ENCODE assay signal across 8 mouse cellular contexts in the genomic region with DNA sequence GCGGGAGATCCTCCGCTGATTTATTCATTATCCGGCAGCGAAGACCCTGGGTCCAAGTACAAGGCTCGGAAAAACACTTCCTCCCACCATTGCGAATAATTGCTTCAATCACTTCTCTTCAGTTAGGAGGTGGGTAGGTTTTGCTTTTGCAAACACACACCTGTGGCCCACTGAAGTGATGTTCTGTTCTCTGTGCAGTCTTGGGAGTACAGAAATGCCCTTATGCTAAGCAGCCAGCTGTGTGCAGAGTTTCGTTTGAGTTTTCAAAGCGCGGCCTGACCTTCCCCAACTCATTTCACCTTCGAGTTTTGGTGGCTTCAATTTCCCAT. TPM values are rescaled to one million over a fixed set of nuclear protein-coding genes. Genes with fewer than 3 reads are reported as not detected.
DNase-seq lines count a peak whose midpoint lies in the region; ATAC-seq lines count a peak whose summit lies in the region.

No protein-coding gene starts in this region.

- H3K4me2 ChIP-seq in heart, embryonic 14.5 days (ENCODE audit: low read length), result peak overlapping the region; percentile 88
- H3K4me2 ChIP-seq in liver, embryonic 16.5 days (ENCODE audit: low read depth, low read length), result peak overlapping the region; percentile 77

- 5% methylated on average over 10 of the region's 10 CpGs for WGBS in heart, embryonic 14.5 days
- WGBS in hindbrain, embryonic 10.5 days, result 4% methylated on average over 10 of the region's 10 CpGs
- 6% methylated on average over 10 of the region's 10 CpGs for WGBS in liver, embryonic 16.5 days (ENCODE audit: insufficient replicate concordance)

- H3K27me3 ChIP-seq in heart, embryonic 14.5 days (ENCODE audit: control insufficient read depth, insufficient read depth, low read length), result no peaks in the 10 kb centered on the region
- H3K27me3 ChIP-seq in hindbrain, embryonic 10.5 days (ENCODE audit: insufficient read depth, poor library complexity, severe bottlenecking), result peaks cover 58% of the 10 kb centered on the region
- H3K27me3 ChIP-seq in liver, embryonic 16.5 days (ENCODE audit: control insufficient read depth, insufficient read depth, low read depth, low read length), result peaks cover 31% of the 10 kb centered on the region

- H3K4me3 ChIP-seq in heart, embryonic 14.5 days (ENCODE audit: control insufficient read depth in 1 of 2, insufficient read depth in 1 of 2, low read depth in 1 of 2, low read length in 2 of 2), result peak overlapping the region; percentile 65 to 87
- peak overlapping the region; percentile 74 for H3K4me3 ChIP-seq in hindbrain, embryonic 10.5 days
- peak overlapping the region; percentile 69 for H3K4me3 ChIP-seq in liver, embryonic 16.5 days (ENCODE audit: low read depth, low read length)

- no peak for ATAC-seq in heart, embryonic 14.5 days (ENCODE audit: insufficient number of reproducible peaks, insufficient read depth, low FRiP score, low read depth)
- ATAC-seq in liver, embryonic 16.5 days (ENCODE audit: low read depth), result no peak

- H3K4me1 ChIP-seq in heart, embryonic 14.5 days (ENCODE audit: control insufficient read depth in 2 of 2, insufficient read depth in 2 of 2, low read length in 2 of 2), result peaks cover 15 to 43% of the 10 kb centered on the region in 2 experiments
- H3K4me1 ChIP-seq in hindbrain, embryonic 10.5 days (replicated peaks), result peaks cover 38% of the 10 kb centered on the region
- peaks cover 11% of the 10 kb centered on the region for H3K4me1 ChIP-seq in liver, embryonic 16.5 days (ENCODE audit: control insufficient read depth, low read depth, low read length)

- no peaks in the 10 kb centered on the region for H3K36me3 ChIP-seq in heart, embryonic 14.5 days (ENCODE audit: control insufficient read depth, insufficient read depth, low read length)
- no peaks in the 10 kb centered on the region for H3K36me3 ChIP-seq in hindbrain, embryonic 10.5 days
- no peaks in the 10 kb centered on the region for H3K36me3 ChIP-seq in liver, embryonic 16.5 days (ENCODE audit: control insufficient read depth, insufficient read depth)

- no peaks in the 10 kb centered on the region for H3K9me3 ChIP-seq in heart, embryonic 14.5 days (ENCODE audit: control insufficient read depth, low read length)
- no peaks in the 10 kb centered on the region for H3K9me3 ChIP-seq in hindbrain, embryonic 10.5 days
- no peaks in the 10 kb centered on the region for H3K9me3 ChIP-seq in liver, embryonic 16.5 days (replicated peaks; ENCODE audit: control insufficient read depth, low read length)

- no peak for DNase-seq in heart, postnatal 4 days
- peak; percentile 23 for DNase-seq in adrenal gland, postnatal 14 days
- DNase-seq in hindbrain, embryonic 10.5 days (ENCODE audit: low spot score), result peak; percentile 37
- peak; percentile 36 for DNase-seq in thymus, postnatal 0 days (ENCODE audit: low spot score)
- no peak for DNase-seq in cerebellum, adult 8-10 months
- no peak for DNase-seq in c-Kit-positive CD71-positive TER-119-positive erythroid progenitor cells, embryonic 14.5 days (ENCODE audit: low spot score)

- peak overlapping the region; percentile 82 for H3K9ac ChIP-seq in heart, embryonic 14.5 days (ENCODE audit: low read length)
- no peak overlapping the region; the same call in 1 of the 2 replicates for H3K9ac ChIP-seq in liver, embryonic 16.5 days (ENCODE audit: low read depth, low read length)

- H3K27ac ChIP-seq in heart, embryonic 14.5 days (replicated peaks in 1 of 2; ENCODE audit: control insufficient read depth in 1 of 2, insufficient read depth in 1 of 2, low read depth in 2 of 2, low read length in 2 of 2), result peak overlapping the region; percentile 11 to 97; a peak in 3 of 4 replicates
- H3K27ac ChIP-seq in hindbrain, embryonic 10.5 days, result 0 out of 2 replicates have a peak overlapping the region, but pooled peaks have one; percentile 87
- no peak overlapping the region for H3K27ac ChIP-seq in liver, embryonic 16.5 days (ENCODE audit: low read length)

RNA-seq across cellular contexts. Expression of a gene that starts 1.0 kb away (rescaled TPM):
- polyA plus RNA-seq in heart, embryonic 14.5 days (2014; fragmentation: Nextera tagmentation; extraction: Ambion mirVana), result 4.4 and 4.5 TPM in 2 replicates
- 10 to 100 TPM; 27.7 to 28.3 TPM for total RNA-seq in heart, postnatal 4 days (2021)
- 23.3 and 23.9 TPM in 2 replicates for total RNA-seq in adrenal gland, postnatal 14 days (2021)
- polyA plus RNA-seq in hindbrain, embryonic 10.5 days (2016; fragmentation: Nextera tagmentation; extraction: Ambion mirVana), result 0.46 and 0.55 TPM in 2 replicates
- polyA plus RNA-seq in liver, embryonic 16.5 days (2015; fragmentation: Nextera tagmentation; extraction: Ambion mirVana), result 0.69 and 0.83 TPM in 2 replicates
- polyA plus RNA-seq in thymus, postnatal 0 days (2015; fragmentation: Nextera tagmentation; extraction: Ambion mirVana), result 2.8 and 3.3 TPM in 2 replicates

RNA-seq across cellular contexts. Expression of a gene that starts 27.8 kb away (rescaled TPM):
- polyA plus RNA-seq in heart, embryonic 14.5 days (2014; fragmentation: Nextera tagmentation; extraction: Ambion mirVana), result 42.6 and 44.5 TPM in 2 replicates
- 10 to 100 TPM; 24.0 to 24.2 TPM for total RNA-seq in heart, postnatal 4 days (2021)
- total RNA-seq in adrenal gland, postnatal 14 days (2021), result 41.4 and 42.3 TPM in 2 replicates
- polyA plus RNA-seq in hindbrain, embryonic 10.5 days (2016; fragmentation: Nextera tagmentation; extraction: Ambion mirVana), result 31.7 and 33.0 TPM in 2 replicates
- polyA plus RNA-seq in liver, embryonic 16.5 days (2015; fragmentation: Nextera tagmentation; extraction: Ambion mirVana), result 29.5 and 33.1 TPM in 2 replicates
- polyA plus RNA-seq in thymus, postnatal 0 days (2015; fragmentation: Nextera tagmentation; extraction: Ambion mirVana), result 67.6 and 82.6 TPM in 2 replicates

Comparison
In these comparisons a context has a peak if more than half of its experiments do, and no peak if none do; other contexts are left out.
1. DNase-seq: peak in adrenal gland, postnatal 14 days (single experiment), hindbrain, embryonic 10.5 days (single experiment) and thymus, postnatal 0 days (single experiment); none in heart, postnatal 4 days (single experiment), cerebellum, adult 8-10 months (single experiment) and c-Kit-positive CD71-positive TER-119-positive erythroid progenitor cells, embryonic 14.5 days (single experiment).
2. Peak in every context shown above with its lines, with median percentiles within 50 percentile points of each other: H3K4me3 ChIP-seq.